Mouse (Mus musculus): ENCODE measurements around the gene Apobec1. TPM values are rescaled to one million over a fixed set of nuclear protein-coding genes. Genes with fewer than 3 reads are reported as not detected.

Apobec1 gene
- polyA plus RNA-seq, 1 experiment from 2014 or later, result 5.5 TPM

GRCm38 (mm10) chr6:122532883-122533302, 69.4 kb downstream of the Apobec1 start:
- WGBS, result 8% methylated on average over 4 of the region's 4 CpGs
- no peaks in the 10 kb centered on the region for H3K36me3 ChIP-seq
- H3K4me2 ChIP-seq (replicated peaks), result peak overlapping the region; percentile 8; the same call in 1 of the 2 replicates
- H3K4me1 ChIP-seq, result peaks cover 4% of the 10 kb centered on the region; the same call in 1 of the 2 replicates
- H3K9ac ChIP-seq, result no peak overlapping the region
- no peaks in the 10 kb centered on the region for H3K9me3 ChIP-seq (replicated peaks)
- H3K27me3 ChIP-seq, result no peaks in the 10 kb centered on the region
- no peak for ATAC-seq (ENCODE audit: insufficient number of reproducible peaks, low FRiP score, low TSS enrichment, low read depth)
- H3K27ac ChIP-seq (replicated peaks), result no peak overlapping the region
- no peak overlapping the region for H3K4me3 ChIP-seq (replicated peaks)

DNA sequence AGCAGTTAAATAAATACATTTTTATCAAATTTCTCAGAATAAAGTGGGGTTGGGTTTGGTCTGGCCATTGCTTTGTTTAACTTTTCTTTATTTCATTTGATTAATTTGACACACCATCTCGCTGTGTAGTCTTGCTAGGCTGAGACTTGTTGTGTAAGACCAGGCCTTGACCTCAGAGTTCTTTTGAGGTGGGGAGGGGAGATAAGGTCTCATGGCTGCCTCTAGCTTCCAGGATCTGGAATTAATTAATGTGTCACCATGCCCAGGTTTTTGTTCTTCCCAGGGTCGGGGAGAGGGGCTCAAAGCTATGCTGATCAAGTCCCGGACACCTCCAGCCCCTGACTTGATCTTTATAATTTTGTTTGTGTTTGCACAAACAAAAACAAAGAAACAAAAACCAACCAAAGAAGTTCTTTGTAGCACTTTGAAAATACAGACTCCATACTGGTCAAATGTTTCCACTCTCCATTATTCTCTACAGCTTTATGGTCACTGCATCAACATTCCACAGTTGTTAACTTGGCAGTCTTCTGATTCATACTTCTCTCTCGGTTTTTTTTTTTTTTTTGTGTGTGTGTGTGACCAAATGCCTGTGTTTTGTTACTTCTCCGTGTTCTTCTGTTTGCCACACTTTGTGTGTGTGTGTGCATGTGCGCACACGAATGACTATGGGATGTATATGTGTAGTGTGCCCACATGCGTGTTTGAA, 70.6 kb downstream of the Apobec1 start:
- no peak overlapping the region for H3K4me2 ChIP-seq (replicated peaks)
- H3K36me3 ChIP-seq, result no peaks in the 10 kb centered on the region
- no peak overlapping the region for H3K9ac ChIP-seq
- 60% methylated on average over 8 of the region's 8 CpGs for whole genome bisulfite sequencing
- no peak for ATAC-seq (ENCODE audit: insufficient number of reproducible peaks, low FRiP score, low TSS enrichment, low read depth)
- H3K4me3 ChIP-seq (replicated peaks), result no peak overlapping the region
- peaks cover 4% of the 10 kb centered on the region; the same call in 1 of the 2 replicates for H3K4me1 ChIP-seq
- H3K27me3 ChIP-seq, result no peaks in the 10 kb centered on the region
- no peak overlapping the region for H3K27ac ChIP-seq (replicated peaks)
- H3K9me3 ChIP-seq (replicated peaks), result no peaks in the 10 kb centered on the region

DNA sequence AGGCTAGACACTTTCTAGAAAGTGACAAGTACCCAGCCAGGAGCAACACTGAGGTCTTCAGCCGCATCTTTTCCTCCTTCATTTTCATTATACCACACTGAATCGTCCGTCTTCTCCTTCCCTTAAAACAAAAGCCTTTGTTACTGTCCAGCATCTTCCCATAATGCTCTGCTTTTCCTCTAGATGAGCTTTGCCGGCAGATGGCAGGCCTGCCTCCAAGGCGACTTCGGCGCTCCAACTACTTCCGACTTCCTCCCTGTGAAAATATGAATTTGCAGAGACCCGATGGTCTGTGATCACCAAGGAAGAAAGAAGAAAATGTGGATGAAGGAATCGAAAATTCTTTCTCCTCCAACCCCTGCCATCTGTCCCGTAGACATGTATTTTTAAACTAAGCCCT, 74.1 kb downstream of the Apobec1 start:
- no peak for ATAC-seq (ENCODE audit: insufficient number of reproducible peaks, low FRiP score, low TSS enrichment, low read depth)
- Histone ChIP-seq H3K9ac (no peak overlapping the region), H3K9me3 (replicated peaks) (no peaks in the 10 kb centered on the region), H3K36me3 (no peaks in the 10 kb centered on the region), H3K4me1 (peaks cover 3% of the 10 kb centered on the region; the same call in 1 of the 2 replicates), H3K27me3 (no peaks in the 10 kb centered on the region), H3K27ac (replicated peaks) (no peak overlapping the region), H3K4me2 (replicated peaks) (no peak overlapping the region), H3K4me3 (replicated peaks) (no peak overlapping the region)
- 76% methylated on average over 11 of the region's 11 CpGs for WGBS

Other genes starting within 250 kb of the Apobec1 start
- gene Rimklb, start 103.7 kb downstream of the Apobec1 start, polyA plus RNA-seq (2015; fragmentation: Nextera tagmentation; extraction: Ambion mirVana), result 6.5 and 11.3 TPM in 2 replicates
- 25.7 and 28.4 TPM in 2 replicates for gene Mfap5, start 96.6 kb downstream of the Apobec1 start, polyA plus RNA-seq (2015; fragmentation: Nextera tagmentation; extraction: Ambion mirVana)
- gene Aicda, start 48.6 kb downstream of the Apobec1 start, polyA plus RNA-seq (2015; fragmentation: Nextera tagmentation; extraction: Ambion mirVana), result not detected in 2 replicates
- 0.15 and 0.28 TPM in 2 replicates for gene Gdf3, start 7.6 kb upstream of the Apobec1 start, polyA plus RNA-seq (2015; fragmentation: Nextera tagmentation; extraction: Ambion mirVana)
- not detected in 2 replicates for gene Dppa3, start 24.0 kb upstream of the Apobec1 start, polyA plus RNA-seq (2015; fragmentation: Nextera tagmentation; extraction: Ambion mirVana)
- gene Nanog, start 105.0 kb upstream of the Apobec1 start, polyA plus RNA-seq (2015; fragmentation: Nextera tagmentation; extraction: Ambion mirVana), result 0.33 and 0.34 TPM in 2 replicates
- gene Slc2a3, start 199.2 kb upstream of the Apobec1 start, polyA plus RNA-seq (2015; fragmentation: Nextera tagmentation; extraction: Ambion mirVana), result 30.2 and 40.2 TPM in 2 replicates
- 7.4 and 8.3 TPM in 2 replicates for gene Foxj2, start 217.5 kb upstream of the Apobec1 start, polyA plus RNA-seq (2015; fragmentation: Nextera tagmentation; extraction: Ambion mirVana)